Comparison of ENCODE assay signal across 8 mouse cellular contexts in genomic region chr1:65388328-65388727, GRCm38 (mm10).
DNase-seq lines count a peak whose midpoint lies in the region; ATAC-seq lines count a peak whose summit lies in the region.

No protein-coding gene starts in this region.

- intact Hi-C loops in gastrocnemius, postnatal 14 days (cut with DNase I; ENCODE audit: low total_unique reads): no loop called here
- intact Hi-C loops in gastrocnemius, postnatal 36 days (cut with DNase I): no loop called here

- no peak for ATAC-seq in megakaryocyte, adult 5-6 weeks (ENCODE audit: poor library complexity, severe bottlenecking)

- DNase-seq in gastrocnemius, postnatal 14 days: peak; percentile 5
- DNase-seq in gastrocnemius, postnatal 36 days: no peak
- peak; percentile 53 for DNase-seq in 3T3-L1 (ENCODE audit: low read depth, low spot score)
- DNase-seq in adrenal gland, adult 8-10 months: peak; percentile 10
- DNase-seq in embryo, embryonic 10 days (ENCODE audit: low spot score): peak; percentile 35
- DNase-seq in layer of hippocampus, postnatal 10 days (ENCODE audit: low spot score in 2 of 2): peak; percentile 20 to 30
- peak; percentile 55 for DNase-seq in mesoderm, embryonic 11.5 days (ENCODE audit: low read depth, low spot score)

Comparison
In these comparisons a context has a peak if more than half of its experiments do, and no peak if none do; other contexts are left out.
1. DNase-seq: peak in gastrocnemius, postnatal 14 days (single experiment), 3T3-L1 (single experiment), adrenal gland, adult 8-10 months (single experiment), embryo, embryonic 10 days (single experiment), layer of hippocampus, postnatal 10 days (2 of 2) and mesoderm, embryonic 11.5 days (single experiment); none in gastrocnemius, postnatal 36 days (0 of 2).